ENCODE assay signal across 8 mouse cellular contexts in genomic region chr11:4053586-4053985, GRCm38 (mm10). TPM values are rescaled to one million over a fixed set of nuclear protein-coding genes. Genes with fewer than 3 reads are reported as not detected.
A peak's percentile ranks its signal among the peaks of the same experiment; 100 is the strongest.
DNase-seq lines count a peak whose midpoint lies in the region; ATAC-seq and TF ChIP-seq lines count a peak whose summit lies in the region.

No protein-coding gene starts in this region.

- H3K4me2 ChIP-seq in midbrain, embryonic 11.5 days = no peak overlapping the region
- H3K4me2 ChIP-seq in midbrain, embryonic 16.5 days (ENCODE audit: low read length) = no peak overlapping the region
- H3K4me2 ChIP-seq in kidney, postnatal 0 days (ENCODE audit: low read length) = no peak overlapping the region
- H3K4me2 ChIP-seq in liver, embryonic 13.5 days = no peak overlapping the region

- 19% methylated on average over 5 of the region's 5 CpGs for WGBS in midbrain, embryonic 11.5 days
- WGBS in midbrain, embryonic 16.5 days = 14% methylated on average over 5 of the region's 5 CpGs
- 16% methylated on average over 5 of the region's 5 CpGs for WGBS in kidney, postnatal 0 days
- 15% methylated on average over 5 of the region's 5 CpGs for WGBS in liver, embryonic 13.5 days (ENCODE audit: insufficient replicate concordance)

- no peak overlapping the region for H3K27ac ChIP-seq in midbrain, embryonic 11.5 days (ENCODE audit: low read depth, low read length)
- no peak overlapping the region for H3K27ac ChIP-seq in midbrain, embryonic 16.5 days (ENCODE audit: low read length)
- H3K27ac ChIP-seq in kidney, postnatal 0 days = no peak overlapping the region
- H3K27ac ChIP-seq in liver, embryonic 13.5 days = no peak overlapping the region

- DNase-seq in midbrain, embryonic 11.5 days (ENCODE audit: low spot score, missing footprints) = peak; percentile 94
- peak; percentile 80 for DNase-seq in brain, adult 2 months (ENCODE audit: low read depth, low spot score)
- DNase-seq in kidney, postnatal 0 days (ENCODE audit: low spot score) = peak; percentile 73
- DNase-seq in liver, embryonic 13.5 days = peak; percentile 31
- DNase-seq in retina, postnatal 1 day = peak; percentile 78
- DNase-seq in urinary bladder, adult 2 months (ENCODE audit: low spot score) = peak; percentile 38

- peak; percentile 90 for TF ChIP-seq CTCF in kidney, postnatal 0 days (IDR thresholded peaks at IDR 0.05; ENCODE audit: low read depth)

- H3K9me3 ChIP-seq in midbrain, embryonic 11.5 days (ENCODE audit: control insufficient read depth, low read length) = no peaks in the 10 kb centered on the region
- no peaks in the 10 kb centered on the region for H3K9me3 ChIP-seq in midbrain, embryonic 16.5 days (replicated peaks; ENCODE audit: control insufficient read depth, low read length, poor library complexity, severe bottlenecking)
- no peaks in the 10 kb centered on the region for H3K9me3 ChIP-seq in kidney, postnatal 0 days (replicated peaks; ENCODE audit: low read length)
- H3K9me3 ChIP-seq in liver, embryonic 13.5 days (replicated peaks) = no peaks in the 10 kb centered on the region

- ATAC-seq in midbrain, embryonic 11.5 days (ENCODE audit: low FRiP score) = no peak
- ATAC-seq in midbrain, embryonic 16.5 days = no peak
- ATAC-seq in erythroid progenitor cell, adult 5-6 weeks (replicated peaks; ENCODE audit: low FRiP score, poor library complexity, severe bottlenecking) = peak; percentile 63
- peak; percentile 66; the same call in 1 of the 2 replicates for ATAC-seq in kidney, postnatal 0 days (replicated peaks; ENCODE audit: low FRiP score, low read depth)
- no peak for ATAC-seq in liver, embryonic 13.5 days (ENCODE audit: low read depth)

- H3K4me1 ChIP-seq in midbrain, embryonic 11.5 days (ENCODE audit: control insufficient read depth, insufficient read depth, low read length) = no peaks in the 10 kb centered on the region
- no peaks in the 10 kb centered on the region for H3K4me1 ChIP-seq in midbrain, embryonic 16.5 days (ENCODE audit: control insufficient read depth, insufficient read depth, low read length)
- H3K4me1 ChIP-seq in kidney, postnatal 0 days (replicated peaks; ENCODE audit: insufficient read depth, low read length) = no peaks in the 10 kb centered on the region
- H3K4me1 ChIP-seq in liver, embryonic 13.5 days (replicated peaks) = no peaks in the 10 kb centered on the region

- no peak overlapping the region for H3K4me3 ChIP-seq in midbrain, embryonic 11.5 days (ENCODE audit: low read depth, low read length)
- H3K4me3 ChIP-seq in midbrain, embryonic 16.5 days (ENCODE audit: low read depth, low read length) = no peak overlapping the region
- no peak overlapping the region for H3K4me3 ChIP-seq in kidney, postnatal 0 days (replicated peaks; ENCODE audit: low read depth, low read length)
- H3K4me3 ChIP-seq in liver, embryonic 13.5 days (replicated peaks) = no peak overlapping the region

- no peak overlapping the region for H3K9ac ChIP-seq in midbrain, embryonic 11.5 days (ENCODE audit: low read length)
- H3K9ac ChIP-seq in midbrain, embryonic 16.5 days (ENCODE audit: low read depth, low read length) = no peak overlapping the region
- H3K9ac ChIP-seq in kidney, postnatal 0 days (ENCODE audit: low read depth, low read length) = no peak overlapping the region
- no peak overlapping the region for H3K9ac ChIP-seq in liver, embryonic 13.5 days

- no peaks in the 10 kb centered on the region for H3K27me3 ChIP-seq in midbrain, embryonic 11.5 days (ENCODE audit: control insufficient read depth, insufficient read depth, low read length)
- H3K27me3 ChIP-seq in midbrain, embryonic 16.5 days (ENCODE audit: control insufficient read depth, insufficient read depth, low read depth, low read length) = no peaks in the 10 kb centered on the region
- no peaks in the 10 kb centered on the region for H3K27me3 ChIP-seq in kidney, postnatal 0 days (ENCODE audit: insufficient read depth, low read length)
- H3K27me3 ChIP-seq in liver, embryonic 13.5 days = no peaks in the 10 kb centered on the region

- no peaks in the 10 kb centered on the region for H3K36me3 ChIP-seq in midbrain, embryonic 11.5 days (ENCODE audit: control insufficient read depth, insufficient read depth, low read length)
- H3K36me3 ChIP-seq in midbrain, embryonic 16.5 days (ENCODE audit: control insufficient read depth, insufficient read depth, low read length) = no peaks in the 10 kb centered on the region
- no peaks in the 10 kb centered on the region for H3K36me3 ChIP-seq in kidney, postnatal 0 days (ENCODE audit: insufficient read depth, low read length)
- no peaks in the 10 kb centered on the region for H3K36me3 ChIP-seq in liver, embryonic 13.5 days

RNA-seq across cellular contexts. Expression of gene Sec14l3, which starts 11.1 kb away (rescaled TPM):
- not detected in 2 replicates for polyA plus RNA-seq in midbrain, embryonic 11.5 days (2014; fragmentation: Nextera tagmentation; extraction: Ambion mirVana)
- 2.6 and 2.8 TPM in 2 replicates for polyA plus RNA-seq in midbrain, embryonic 16.5 days (2015; fragmentation: Nextera tagmentation; extraction: Ambion mirVana)
- not detected in 2 replicates for total RNA-seq in erythroid progenitor cell, adult 5-6 weeks (2015; ENCODE audit: low replicate concordance)
- not detected in 2 replicates for total RNA-seq in erythroid progenitor cell, adult 5-6 weeks (2017; ENCODE audit: low replicate concordance)
- polyA plus RNA-seq in kidney, postnatal 0 days (2015; fragmentation: Nextera tagmentation; extraction: Ambion mirVana) = not detected in 2 replicates
- polyA plus RNA-seq in liver, embryonic 13.5 days (2015; fragmentation: Nextera tagmentation; extraction: Ambion mirVana) = not detected in 2 replicates
- polyA plus RNA-seq in urinary bladder, adult 2 months (2012; rRNA removed) = not detected in 2 replicates

RNA-seq across cellular contexts. Expression of gene Sec14l4, which starts 22.3 kb away (rescaled TPM):
- not detected in 2 replicates for polyA plus RNA-seq in midbrain, embryonic 11.5 days (2014; fragmentation: Nextera tagmentation; extraction: Ambion mirVana)
- polyA plus RNA-seq in midbrain, embryonic 16.5 days (2015; fragmentation: Nextera tagmentation; extraction: Ambion mirVana) = not detected in 2 replicates
- total RNA-seq in erythroid progenitor cell, adult 5-6 weeks (2015; ENCODE audit: low replicate concordance) = not detected in 2 replicates
- not detected in 2 replicates for total RNA-seq in erythroid progenitor cell, adult 5-6 weeks (2017; ENCODE audit: low replicate concordance)
- polyA plus RNA-seq in kidney, postnatal 0 days (2015; fragmentation: Nextera tagmentation; extraction: Ambion mirVana) = not detected in 2 replicates
- 0.96 and 1.2 TPM in 2 replicates for polyA plus RNA-seq in liver, embryonic 13.5 days (2015; fragmentation: Nextera tagmentation; extraction: Ambion mirVana)
- 0.15 and 0.21 TPM in 2 replicates for polyA plus RNA-seq in urinary bladder, adult 2 months (2012; rRNA removed)

RNA-seq across cellular contexts. Expression of gene Mtfp1, which starts 41.7 kb away (rescaled TPM):
- 5.7 TPM in 2 replicates for polyA plus RNA-seq in midbrain, embryonic 11.5 days (2014; fragmentation: Nextera tagmentation; extraction: Ambion mirVana)
- polyA plus RNA-seq in midbrain, embryonic 16.5 days (2015; fragmentation: Nextera tagmentation; extraction: Ambion mirVana) = 12.8 and 14.4 TPM in 2 replicates
- total RNA-seq in erythroid progenitor cell, adult 5-6 weeks (2015; ENCODE audit: low replicate concordance) = 4.0 and 10.1 TPM in 2 replicates
- 2.8 and 8.0 TPM in 2 replicates for total RNA-seq in erythroid progenitor cell, adult 5-6 weeks (2017; ENCODE audit: low replicate concordance)
- 18.6 and 19.9 TPM in 2 replicates for polyA plus RNA-seq in kidney, postnatal 0 days (2015; fragmentation: Nextera tagmentation; extraction: Ambion mirVana)
- 32.2 and 33.9 TPM in 2 replicates for polyA plus RNA-seq in liver, embryonic 13.5 days (2015; fragmentation: Nextera tagmentation; extraction: Ambion mirVana)
- 3.4 and 4.1 TPM in 2 replicates for polyA plus RNA-seq in urinary bladder, adult 2 months (2012; rRNA removed)

Comparison
In these comparisons a context has a peak if more than half of its experiments do, and no peak if none do; other contexts are left out.
1. ATAC-seq: peak in erythroid progenitor cell, adult 5-6 weeks (single experiment) and kidney, postnatal 0 days (single experiment); none in midbrain, embryonic 11.5 days (single experiment), midbrain, embryonic 16.5 days (single experiment) and liver, embryonic 13.5 days (single experiment).
2. DNase-seq: peak in every context shown above with its lines; median percentile 94 in midbrain, embryonic 11.5 days; 80 in brain, adult 2 months; 78 in retina, postnatal 1 day; 73 in kidney, postnatal 0 days; 38 in urinary bladder, adult 2 months; 31 in liver, embryonic 13.5 days.